Mouse (Mus musculus) limb, embryonic 14.5 days (tissue): ENCODE results near the gene Mak. TPM values are rescaled to one million over a fixed set of nuclear protein-coding genes. Genes with fewer than 3 reads are reported as not detected.

ENCODE experiments used
- ATAC-seq: fragments of 200-750 bp; cut with Nextera tagmentation; 2 replicates; pipeline ENCODE4 v1.8.0; 2017; ENCODE audit warnings: low read depth, moderate number of reproducible peaks, moderate TSS enrichment; ENCODE audit not compliant: low FRiP score
- DNase-seq: peaks from one replicate; pipeline ENCODE4 v3.0.0-alpha.2; 2015; ENCODE audit warnings: low spot score
- H3K27ac ChIP-seq: fragments of 300-500 bp; sonication (generic); replicated peaks from 2 replicates; pipeline ENCODE4 v1.5.1; 2014; ENCODE audit warnings: low read depth, mild to moderate bottlenecking, low read length, moderate library complexity, mixed read lengths
- H3K27me3 ChIP-seq: fragments of 300-500 bp; sonication (generic); 2 replicates; pipeline ENCODE4 v1.6.1; 2014; ENCODE audit warnings: low read length, mixed read lengths; ENCODE audit not compliant: control insufficient read depth, insufficient read depth
- H3K36me3 ChIP-seq: fragments of 300-500 bp; sonication (generic); 2 replicates; pipeline ENCODE4 v1.6.1; 2014; ENCODE audit warnings: mild to moderate bottlenecking, low read length, moderate library complexity, mixed read lengths; ENCODE audit not compliant: control insufficient read depth, insufficient read depth
- H3K4me1 ChIP-seq: fragments of 300-500 bp; sonication (generic); 2 replicates; pipeline ENCODE4 v1.6.1; 2014; ENCODE audit warnings: antibody characterized with exemption, low read length, mixed read lengths; ENCODE audit not compliant: control insufficient read depth, insufficient read depth
- H3K4me2 ChIP-seq: fragments of 300-500 bp; sonication (generic); replicated peaks from 2 replicates; pipeline ENCODE4 v1.6.1; 2014; ENCODE audit warnings: low read depth, mild to moderate bottlenecking, low read length, moderate library complexity; ENCODE audit not compliant: severe bottlenecking
- H3K4me3 ChIP-seq: fragments of 300-500 bp; sonication (generic); replicated peaks from 2 replicates; pipeline ENCODE4 v1.5.1; 2014; ENCODE audit warnings: low read length
- H3K9ac ChIP-seq: fragments of 300-500 bp; sonication (generic); 2 replicates; pipeline ENCODE4 v1.6.1; 2014; ENCODE audit warnings: mild to moderate bottlenecking, low read depth, low read length, moderate library complexity; ENCODE audit not compliant: severe bottlenecking
- H3K9me3 ChIP-seq: fragments of 300-500 bp; sonication (generic); 2 replicates; pipeline ENCODE4 v1.6.1; 2016; ENCODE audit warnings: low read length; ENCODE audit not compliant: control insufficient read depth
- POLR2A ChIP-seq: fragments of 200-500 bp; IDR thresholded peaks from 2 replicates; pipeline ENCODE4 v1.8.0; 2012; ENCODE audit warnings: inconsistent platforms, mild to moderate bottlenecking, moderate library complexity, borderline replicate concordance; ENCODE audit not compliant: insufficient read depth, insufficient read length; ENCODE audit errors: extremely low read depth
- WGBS: fragments of 180-500 bp; shearing (Covaris S2); extraction: QIAGEN DNeasy Blood & Tissue Kit; methylation state at CpG from one replicate; pipeline ENCODE4 v1.1.7; 2014; 5-methylcytosine and 5-hydroxymethylcytosine counted together
- polyA plus RNA-seq, 2 experiments: library from polyadenylated mRNA; depleted of rRNA in 1 of 2; stranded (reverse) in 1 of 2; unstranded in 1 of 2; fragments of >200 nt; fragmentation: Nextera tagmentation in 1 of 2; extraction: Ambion mirVana in 1 of 2; gene quantifications; 2 replicates each; pipeline versions ENCODE4 v1.2.1 to v1.2.3; 2012 to 2014

Mak gene
- polyA plus RNA-seq, 2 experiments: 0.23 to 0.64 TPM

GRCm38 (mm10) chr13:41017832-41018231, 61.7 kb downstream of the Mak start:
- H3K4me3 ChIP-seq: no peak overlapping the region
- WGBS: 80% methylated on average over 4 of the region's 4 CpGs
- TF ChIP-seq POLR2A: no peak
- H3K36me3 ChIP-seq: peaks cover 40% of the 10 kb centered on the region
- no peak overlapping the region for H3K27ac ChIP-seq
- no peak overlapping the region for H3K9ac ChIP-seq
- H3K27me3 ChIP-seq: no peaks in the 10 kb centered on the region
- peaks cover 8% of the 10 kb centered on the region for H3K4me1 ChIP-seq
- no peaks in the 10 kb centered on the region for H3K9me3 ChIP-seq
- peak overlapping the region; percentile 53; the same call in 1 of the 2 replicates for H3K4me2 ChIP-seq
- DNase-seq (no peak), ATAC-seq (no peak)

- Histone ChIP-seq H3K27ac (peak overlapping the region; percentile 77), H3K36me3 (peaks cover 42% of the 10 kb centered on the region), H3K4me2 (peak overlapping the region; percentile 53), H3K9me3 (no peaks in the 10 kb centered on the region), H3K4me3 (peak overlapping the region; percentile 54), H3K4me1 (peaks cover 8% of the 10 kb centered on the region), H3K27me3 (no peaks in the 10 kb centered on the region), H3K9ac (peak overlapping the region; percentile 74)
- TF ChIP-seq POLR2A: no peak
- DNase-seq (no peak), ATAC-seq (no peak)
- 44% methylated on average over 12 of the region's 12 CpGs for WGBS
Observed at GRCm38 (mm10) chr13:41016797-41017405, 62.6 kb downstream of the Mak start.

GRCm38 (mm10) chr13:41015829-41016634, 63.5 kb downstream of the Mak start, which contains the start of gene Tmem14c:
Gene Tmem14c (plus strand): TSS chr13:41016292.
- Histone ChIP-seq H3K27ac (peak within 1 kb of the TSS; percentile 77), H3K4me3 (peak within 1 kb of the TSS; percentile 54), H3K4me1 (peaks cover 8% of the 10 kb centered on the region), H3K9me3 (no peaks in the 10 kb centered on the region), H3K27me3 (no peaks in the 10 kb centered on the region), H3K9ac (peak within 1 kb of the TSS; percentile 74), H3K4me2 (peak within 1 kb of the TSS; percentile 53), H3K36me3 (peaks cover 42% of the 10 kb centered on the region)
- DNase-seq (peak; percentile 94), ATAC-seq (peak; percentile 99)
- peak; percentile 77; the same call in 1 of the 2 replicates for TF ChIP-seq POLR2A
- 1% methylated on average over 43 of the region's 43 CpGs for WGBS

- DNase-seq (no peak), ATAC-seq (no peak)
Observed at GRCm38 (mm10) chr13:41008946-41009345, 70.6 kb downstream of the Mak start.

GRCm38 (mm10) chr13:41008271-41008670, 71.2 kb downstream of the Mak start:
- H3K4me3 ChIP-seq: no peak overlapping the region
- peaks cover 87% of the 10 kb centered on the region for H3K36me3 ChIP-seq
- no peaks in the 10 kb centered on the region for H3K27me3 ChIP-seq
- H3K9me3 ChIP-seq: no peaks in the 10 kb centered on the region
- H3K4me1 ChIP-seq: no peaks in the 10 kb centered on the region
- no peak overlapping the region for H3K4me2 ChIP-seq
- no peak overlapping the region for H3K27ac ChIP-seq
- no peak overlapping the region for H3K9ac ChIP-seq
- 95% methylated on average over 10 of the region's 10 CpGs for WGBS
- TF ChIP-seq POLR2A: no peak
- no peak for ATAC-seq
- DNase-seq: no peak

More at GRCm38 (mm10) chr13:41008946-41009345, 70.6 kb downstream of the Mak start:
- H3K9ac ChIP-seq: no peak overlapping the region
- H3K27me3 ChIP-seq: no peaks in the 10 kb centered on the region
- no peak overlapping the region for H3K4me3 ChIP-seq
- H3K36me3 ChIP-seq: peaks cover 87% of the 10 kb centered on the region
- no peaks in the 10 kb centered on the region for H3K4me1 ChIP-seq
- H3K27ac ChIP-seq: no peak overlapping the region
- TF ChIP-seq POLR2A: no peak
- WGBS: 85% methylated on average over 8 of the region's 8 CpGs
- no peaks in the 10 kb centered on the region for H3K9me3 ChIP-seq
- no peak overlapping the region for H3K4me2 ChIP-seq
